Comparison of ENCODE assay signal across 8 mouse cellular contexts in the genomic region with DNA sequence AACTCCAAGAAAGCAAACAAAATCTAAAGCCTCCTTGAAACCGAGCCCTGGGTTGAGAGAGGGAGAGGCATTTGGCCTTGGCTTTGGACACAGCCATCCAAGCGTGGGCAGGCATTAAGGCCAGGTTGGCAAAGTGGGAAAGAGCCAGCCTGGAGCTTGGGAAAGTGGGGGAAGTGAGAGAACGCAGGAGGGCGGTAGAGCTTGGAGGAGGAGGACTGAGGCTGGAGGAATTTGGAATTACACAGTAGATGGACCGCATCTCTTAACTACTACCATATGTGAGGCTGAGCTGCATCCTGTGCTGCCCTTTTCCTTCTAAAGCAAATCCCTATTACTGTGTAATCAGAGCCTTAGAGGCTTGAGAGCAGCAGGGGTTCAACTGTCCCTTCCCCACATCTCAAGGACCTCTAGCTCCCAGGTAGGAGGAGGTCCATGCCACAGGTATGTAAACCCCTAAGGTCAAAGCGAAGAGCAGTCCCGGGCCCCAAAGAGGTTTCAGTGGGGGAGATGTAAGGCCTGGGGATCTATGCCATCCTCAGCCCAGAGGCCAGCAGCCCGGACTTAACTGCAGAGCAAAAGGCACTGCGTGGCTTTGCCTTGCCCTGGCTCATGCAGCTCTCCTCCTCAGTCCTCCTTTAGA. TPM values are rescaled to one million over a fixed set of nuclear protein-coding genes. Genes with fewer than 3 reads are reported as not detected.
A peak's percentile ranks its signal among the peaks of the same experiment; 100 is the strongest.
DNase-seq lines count a peak whose midpoint lies in the region; ATAC-seq lines count a peak whose summit lies in the region.

No protein-coding gene starts in this region.

- 61% methylated on average over 9 of the region's 9 CpGs for WGBS in hindbrain, embryonic 11.5 days
- 64% methylated on average over 9 of the region's 9 CpGs for WGBS in hindbrain, embryonic 14.5 days
- WGBS in embryonic facial prominence, embryonic 14.5 days = 23% methylated on average over 9 of the region's 9 CpGs

- no peaks in the 10 kb centered on the region for H3K9me3 ChIP-seq in hindbrain, embryonic 11.5 days (ENCODE audit: control insufficient read depth, low read length)
- H3K9me3 ChIP-seq in hindbrain, embryonic 14.5 days (ENCODE audit: control insufficient read depth, low read length) = no peaks in the 10 kb centered on the region
- no peaks in the 10 kb centered on the region for H3K9me3 ChIP-seq in embryonic facial prominence, embryonic 14.5 days (ENCODE audit: control insufficient read depth, low read length)

- no peak overlapping the region for H3K9ac ChIP-seq in hindbrain, embryonic 11.5 days (ENCODE audit: low read depth, low read length)
- H3K9ac ChIP-seq in hindbrain, embryonic 14.5 days = no peak overlapping the region
- H3K9ac ChIP-seq in embryonic facial prominence, embryonic 14.5 days (ENCODE audit: low read depth, low read length) = peak overlapping the region; percentile 9; the same call in 1 of the 2 replicates

- no peaks in the 10 kb centered on the region for H3K36me3 ChIP-seq in hindbrain, embryonic 11.5 days (ENCODE audit: control insufficient read depth, insufficient read depth, low read length)
- H3K36me3 ChIP-seq in hindbrain, embryonic 14.5 days (replicated peaks; ENCODE audit: control insufficient read depth, insufficient read depth) = no peaks in the 10 kb centered on the region
- no peaks in the 10 kb centered on the region for H3K36me3 ChIP-seq in embryonic facial prominence, embryonic 14.5 days (ENCODE audit: control insufficient read depth, insufficient read depth, low read length)

- DNase-seq in hindbrain, embryonic 11.5 days (ENCODE audit: low spot score) = peak; percentile 28
- no peak for DNase-seq in hindbrain, embryonic 14.5 days (ENCODE audit: low spot score)
- DNase-seq in adrenal gland, postnatal 25 days = peak; percentile 54
- DNase-seq in embryonic facial prominence, embryonic 14.5 days (ENCODE audit: low spot score) = peak; percentile 92
- DNase-seq in kidney, postnatal 10 days = peak; percentile 46
- no peak for DNase-seq in urinary bladder, postnatal 10 days (ENCODE audit: low spot score)
- no peak for DNase-seq in thymus, postnatal 10 days (ENCODE audit: low spot score in 2 of 2)
- DNase-seq in c-Kit-positive CD71-positive TER-119-positive erythroid progenitor cells, embryonic 14.5 days (ENCODE audit: low spot score) = no peak

- H3K4me3 ChIP-seq in hindbrain, embryonic 11.5 days (ENCODE audit: low read depth, low read length) = no peak overlapping the region
- no peak overlapping the region for H3K4me3 ChIP-seq in hindbrain, embryonic 14.5 days (replicated peaks; ENCODE audit: low read length)
- H3K4me3 ChIP-seq in embryonic facial prominence, embryonic 14.5 days (ENCODE audit: low read depth, low read length) = no peak overlapping the region

- no peaks in the 10 kb centered on the region for H3K27me3 ChIP-seq in hindbrain, embryonic 11.5 days (ENCODE audit: control insufficient read depth, insufficient read depth, low read length)
- H3K27me3 ChIP-seq in hindbrain, embryonic 14.5 days (ENCODE audit: control insufficient read depth, insufficient read depth, low read length) = no peaks in the 10 kb centered on the region
- H3K27me3 ChIP-seq in embryonic facial prominence, embryonic 14.5 days (replicated peaks; ENCODE audit: control insufficient read depth, insufficient read depth, low read length) = no peaks in the 10 kb centered on the region

- H3K27ac ChIP-seq in hindbrain, embryonic 11.5 days (ENCODE audit: low read depth, low read length) = peak overlapping the region; percentile 82
- H3K27ac ChIP-seq in hindbrain, embryonic 14.5 days = no peak overlapping the region
- peak overlapping the region; percentile 90 for H3K27ac ChIP-seq in embryonic facial prominence, embryonic 14.5 days (replicated peaks; ENCODE audit: low read depth, low read length)

- 0 out of 2 replicates have a peak, but pooled peaks have one; percentile 17 for ATAC-seq in hindbrain, embryonic 11.5 days (ENCODE audit: low FRiP score)
- no peak for ATAC-seq in hindbrain, embryonic 14.5 days (ENCODE audit: low FRiP score)
- ATAC-seq in embryonic facial prominence, embryonic 14.5 days (ENCODE audit: low read depth) = peak; percentile 90

- H3K4me1 ChIP-seq in hindbrain, embryonic 11.5 days (replicated peaks; ENCODE audit: control insufficient read depth, insufficient read depth, low read length) = peaks cover 7% of the 10 kb centered on the region
- peaks cover 21% of the 10 kb centered on the region for H3K4me1 ChIP-seq in hindbrain, embryonic 14.5 days (replicated peaks; ENCODE audit: control insufficient read depth, insufficient read depth, low read length)
- H3K4me1 ChIP-seq in embryonic facial prominence, embryonic 14.5 days (ENCODE audit: control insufficient read depth, insufficient read depth, low read length) = peaks cover 34% of the 10 kb centered on the region

- H3K4me2 ChIP-seq in hindbrain, embryonic 11.5 days (replicated peaks; ENCODE audit: low read depth, low read length) = no peak overlapping the region
- no peak overlapping the region for H3K4me2 ChIP-seq in hindbrain, embryonic 14.5 days (replicated peaks)
- H3K4me2 ChIP-seq in embryonic facial prominence, embryonic 14.5 days (ENCODE audit: low read depth, low read length) = peak overlapping the region; percentile 33; the same call in 1 of the 2 replicates

RNA-seq across cellular contexts. Expression of a gene that starts 7.6 kb away (rescaled TPM):
- 104 and 164 TPM in 2 replicates for polyA plus RNA-seq in hindbrain, embryonic 11.5 days (2014; fragmentation: Nextera tagmentation; extraction: Ambion mirVana)
- 173 and 189 TPM in 2 replicates for polyA plus RNA-seq in hindbrain, embryonic 14.5 days (2014; fragmentation: Nextera tagmentation; extraction: Ambion mirVana)
- total RNA-seq in adrenal gland, postnatal 25 days (2021) = 421 and 503 TPM in 2 replicates
- 386 and 396 TPM in 2 replicates for polyA plus RNA-seq in embryonic facial prominence, embryonic 14.5 days (2014; fragmentation: Nextera tagmentation; extraction: Ambion mirVana)

RNA-seq across cellular contexts. Expression of a gene that starts 33.9 kb away (rescaled TPM):
- 1.2 and 1.6 TPM in 2 replicates for polyA plus RNA-seq in hindbrain, embryonic 11.5 days (2014; fragmentation: Nextera tagmentation; extraction: Ambion mirVana)
- 0.15 and 0.17 TPM in 2 replicates for polyA plus RNA-seq in hindbrain, embryonic 14.5 days (2014; fragmentation: Nextera tagmentation; extraction: Ambion mirVana)
- total RNA-seq in adrenal gland, postnatal 25 days (2021) = not detected in 2 replicates
- polyA plus RNA-seq in embryonic facial prominence, embryonic 14.5 days (2014; fragmentation: Nextera tagmentation; extraction: Ambion mirVana) = 11.1 and 22.0 TPM in 2 replicates

RNA-seq across cellular contexts. Expression of a gene that starts 59.9 kb away (rescaled TPM):
- polyA plus RNA-seq in hindbrain, embryonic 11.5 days (2014; fragmentation: Nextera tagmentation; extraction: Ambion mirVana) = 22.8 and 24.2 TPM in 2 replicates
- polyA plus RNA-seq in hindbrain, embryonic 14.5 days (2014; fragmentation: Nextera tagmentation; extraction: Ambion mirVana) = 22.4 and 26.1 TPM in 2 replicates
- total RNA-seq in adrenal gland, postnatal 25 days (2021) = 9.9 and 16.1 TPM in 2 replicates
- 19.9 and 20.1 TPM in 2 replicates for polyA plus RNA-seq in embryonic facial prominence, embryonic 14.5 days (2014; fragmentation: Nextera tagmentation; extraction: Ambion mirVana)

Comparison
In these comparisons a context has a peak if more than half of its experiments do, and no peak if none do; other contexts are left out.
1. DNase-seq: peak in hindbrain, embryonic 11.5 days (single experiment), adrenal gland, postnatal 25 days (single experiment), embryonic facial prominence, embryonic 14.5 days (single experiment) and kidney, postnatal 10 days (single experiment); none in hindbrain, embryonic 14.5 days (single experiment), urinary bladder, postnatal 10 days (single experiment), thymus, postnatal 10 days (0 of 2) and c-Kit-positive CD71-positive TER-119-positive erythroid progenitor cells, embryonic 14.5 days (single experiment).